Mouse (Mus musculus): ENCODE data around the gene Bcam. TPM values are rescaled to one million over a fixed set of nuclear protein-coding genes. Genes with fewer than 3 reads are reported as not detected.

The Bcam gene
- total RNA-seq, 2 experiments from 2014 or later = 43.2 to 53.2 TPM

- no peak for DNase-seq (ENCODE audit: low spot score in 2 of 2)
Measured at GRCm38 (mm10) chr7:19755008-19755407, 15.8 kb downstream of the Bcam start.

- no peak for DNase-seq (ENCODE audit: low spot score in 2 of 2)
Measured at GRCm38 (mm10) chr7:19754065-19754464, 16.8 kb downstream of the Bcam start.

GRCm38 (mm10) chr7:19753587-19753986 is 17.2 kb downstream of the Bcam start:
- no peak for DNase-seq (ENCODE audit: low spot score in 2 of 2)

- no peak for DNase-seq (ENCODE audit: low spot score in 2 of 2)
Measured at GRCm38 (mm10) chr7:19752652-19753051, 18.2 kb downstream of the Bcam start.

- no peak for DNase-seq (ENCODE audit: low spot score in 2 of 2)
Measured at GRCm38 (mm10) chr7:19751070-19751383, 19.8 kb downstream of the Bcam start.

GRCm38 (mm10) chr7:19750217-19751069 is 20.4 kb downstream of the Bcam start, which contains the start of gene Nectin2:
TSS of gene Nectin2 (minus strand) at chr7:19750483.
- peak; percentile 90 to 92 for DNase-seq (ENCODE audit: low spot score in 2 of 2)

GRCm38 (mm10) chr7:19749389-19750216 is 21.2 kb downstream of the Bcam start:
- DNase-seq (ENCODE audit: low spot score in 2 of 2) = peak; percentile 97 to 99

GRCm38 (mm10) chr7:19748219-19749195 is 22.3 kb downstream of the Bcam start:
- peak; percentile 40 to 53 for DNase-seq (ENCODE audit: low spot score in 2 of 2)

- no peak for DNase-seq (ENCODE audit: low spot score in 2 of 2)
Measured at GRCm38 (mm10) chr7:19747420-19748218, 23.2 kb downstream of the Bcam start.

- DNase-seq (ENCODE audit: low spot score in 2 of 2) = no peak
Measured at GRCm38 (mm10) chr7:19746426-19747201, 24.2 kb downstream of the Bcam start.

- no peak for DNase-seq (ENCODE audit: low spot score in 2 of 2)
Measured at GRCm38 (mm10) chr7:19745971-19746370, 24.8 kb downstream of the Bcam start.

- DNase-seq (ENCODE audit: low spot score in 2 of 2) = peak; percentile 50 to 51
Measured at GRCm38 (mm10) chr7:19744590-19745385, 26.0 kb downstream of the Bcam start.

- DNase-seq (ENCODE audit: low spot score in 2 of 2) = no peak
Measured at GRCm38 (mm10) chr7:19743791-19744190, 27.0 kb downstream of the Bcam start.

- no peak for DNase-seq (ENCODE audit: low spot score in 2 of 2)
Measured at GRCm38 (mm10) chr7:19742468-19742867, 28.3 kb downstream of the Bcam start.

- no peak for DNase-seq (ENCODE audit: low spot score in 2 of 2)
Measured at GRCm38 (mm10) chr7:19741329-19742031, 29.3 kb downstream of the Bcam start.

GRCm38 (mm10) chr7:19740269-19740668 is 30.5 kb downstream of the Bcam start:
- DNase-seq (ENCODE audit: low spot score in 2 of 2) = peak in 1 of 2 experiments; percentile 40

GRCm38 (mm10) chr7:19738771-19739170 is 32.0 kb downstream of the Bcam start:
- DNase-seq (ENCODE audit: low spot score in 2 of 2) = no peak
